Mouse (Mus musculus) cerebellum, adult 18-20 months (tissue): ENCODE measurements around the gene Scgb1a1.
"Not testable (repeated sequence)": the region's sequence is repeated elsewhere in the genome, so short reads cannot be mapped to it uniquely, and the experiment has no call there.

Experiments used
- DNase-seq, 2 experiments: peaks; one replicate each; pipeline ENCODE4 v3.0.0; 2021

Gene Scgb1a1

GRCm38 (mm10) chr19:9065621-9066561 lies 21.9 kb downstream of the Scgb1a1 start:
- no peak for DNase-seq

GRCm38 (mm10) chr19:9063831-9064230 lies 23.9 kb downstream of the Scgb1a1 start:
- no peak for DNase-seq

GRCm38 (mm10) chr19:9062822-9063221 lies 24.9 kb downstream of the Scgb1a1 start:
- no peak for DNase-seq

GRCm38 (mm10) chr19:9061221-9061893 lies 26.4 kb downstream of the Scgb1a1 start:
- peak in 1 of 2 experiments; percentile 7 for DNase-seq

- DNase-seq, result no peak
These were observed 27.7 kb downstream of the Scgb1a1 start for GRCm38 (mm10) chr19:9060103-9060502.

- no peak for DNase-seq
These were observed 28.4 kb downstream of the Scgb1a1 start for GRCm38 (mm10) chr19:9059391-9059790.

GRCm38 (mm10) chr19:9058944-9059343 lies 28.8 kb downstream of the Scgb1a1 start:
- DNase-seq, result no peak

GRCm38 (mm10) chr19:9058331-9058884 lies 29.4 kb downstream of the Scgb1a1 start:
- DNase-seq, result no peak

- DNase-seq, result no peak
These were observed 30.1 kb downstream of the Scgb1a1 start for GRCm38 (mm10) chr19:9057679-9058078.

GRCm38 (mm10) chr19:9055703-9056355 lies 31.9 kb downstream of the Scgb1a1 start:
- no peak for DNase-seq

- DNase-seq, result no peak
These were observed 32.6 kb downstream of the Scgb1a1 start for GRCm38 (mm10) chr19:9055153-9055552.

- DNase-seq, result no peak
These were observed 34.8 kb downstream of the Scgb1a1 start for GRCm38 (mm10) chr19:9052803-9053431.

- not testable (repeated sequence) for DNase-seq
These were observed 35.8 kb downstream of the Scgb1a1 start for GRCm38 (mm10) chr19:9051985-9052384.

- DNase-seq, result no peak
These were observed 37.2 kb downstream of the Scgb1a1 start for GRCm38 (mm10) chr19:9050294-9051229.

GRCm38 (mm10) chr19:9048981-9049687 lies 38.6 kb downstream of the Scgb1a1 start:
- DNase-seq, result no peak

- DNase-seq, result no peak
These were observed 39.8 kb downstream of the Scgb1a1 start for GRCm38 (mm10) chr19:9047946-9048387.

- no peak for DNase-seq
These were observed 40.4 kb downstream of the Scgb1a1 start for GRCm38 (mm10) chr19:9047207-9047945.

- no peak for DNase-seq
These were observed 43.5 kb downstream of the Scgb1a1 start for GRCm38 (mm10) chr19:9044291-9044690.

- DNase-seq, result no peak
These were observed 44.6 kb downstream of the Scgb1a1 start for GRCm38 (mm10) chr19:9043123-9043522.

- no peak for DNase-seq
These were observed 46.7 kb downstream of the Scgb1a1 start for GRCm38 (mm10) chr19:9041074-9041473.
